Mouse (Mus musculus): ENCODE results near the gene Suco.

Gene Suco

DNA sequence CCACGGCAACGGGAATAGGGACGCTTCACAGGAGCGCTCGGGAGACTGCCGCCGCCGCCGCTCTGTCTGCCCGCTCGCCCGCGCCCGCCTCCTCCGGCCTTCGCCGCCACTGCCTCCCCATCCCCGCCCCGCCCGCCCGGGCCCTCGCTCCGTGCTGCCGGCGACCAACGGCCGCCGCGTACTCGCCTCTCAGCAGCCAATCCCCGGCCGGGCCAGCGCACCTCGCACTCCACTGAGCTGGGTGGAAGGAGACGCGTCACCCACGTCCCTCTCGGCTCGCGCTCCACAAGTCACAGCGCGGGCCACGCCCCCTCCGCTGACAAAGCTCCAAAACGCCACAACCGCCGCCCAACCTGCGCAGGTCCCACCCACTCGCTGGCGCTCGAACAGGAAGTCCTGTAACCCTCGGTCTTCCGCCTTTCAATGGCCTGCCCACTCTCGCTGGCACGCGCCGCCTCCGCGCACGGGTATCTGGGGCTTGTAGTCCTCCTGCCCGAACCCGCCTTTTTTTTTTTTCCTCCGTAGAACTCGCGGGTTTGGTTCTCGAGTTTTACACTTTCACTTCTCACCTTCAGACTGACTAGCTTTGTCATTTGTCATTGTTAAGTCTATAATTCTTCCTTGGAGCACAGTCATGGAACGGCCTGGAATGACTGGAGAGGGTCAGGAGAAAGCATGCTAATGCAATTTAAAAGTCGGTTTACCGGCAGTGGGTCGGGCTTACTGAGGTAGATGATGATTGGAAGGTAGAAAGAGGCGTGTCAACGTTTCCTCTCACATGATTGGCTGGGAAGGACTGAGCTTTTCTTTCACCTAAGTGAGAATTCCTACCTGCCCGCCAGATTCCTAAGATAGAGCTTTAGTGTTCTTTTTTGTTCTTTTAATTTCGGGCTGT lies at the start of gene Suco:
TSS of gene Suco (minus strand) at position 130 of the 895 bp plus-strand sequence.
- DNase-seq = peak; percentile 100

DNA sequence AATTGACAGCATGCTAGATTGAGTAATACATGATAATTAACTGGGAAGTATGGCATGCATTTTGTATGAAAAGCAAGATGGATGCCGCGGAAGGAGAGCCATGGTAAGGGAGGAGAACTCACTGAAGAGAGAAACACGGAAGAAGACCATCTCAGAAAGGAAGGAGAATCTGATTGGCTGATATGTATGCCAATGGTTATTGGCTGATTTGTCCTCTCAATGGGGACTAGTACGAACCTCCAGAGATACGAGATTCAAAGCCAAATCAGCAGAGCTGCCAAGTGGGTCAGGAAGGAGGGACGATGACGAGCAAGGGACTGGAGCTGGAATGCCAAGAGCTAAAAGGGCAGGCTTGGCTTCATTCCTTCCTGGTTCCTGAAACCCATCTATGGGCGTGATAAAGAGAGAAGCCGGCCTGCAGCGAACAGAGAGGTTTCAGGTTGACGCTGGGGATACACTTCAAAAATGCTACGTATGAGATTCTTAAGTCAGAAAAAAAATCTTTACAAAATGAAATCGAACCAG lies 48.9 kb upstream of the Suco start:
- DNase-seq = peak; percentile 36 to 59

- DNase-seq = no peak
Measured at GRCm38 (mm10) chr1:161924321-161924720, 47.8 kb upstream of the Suco start.

DNA sequence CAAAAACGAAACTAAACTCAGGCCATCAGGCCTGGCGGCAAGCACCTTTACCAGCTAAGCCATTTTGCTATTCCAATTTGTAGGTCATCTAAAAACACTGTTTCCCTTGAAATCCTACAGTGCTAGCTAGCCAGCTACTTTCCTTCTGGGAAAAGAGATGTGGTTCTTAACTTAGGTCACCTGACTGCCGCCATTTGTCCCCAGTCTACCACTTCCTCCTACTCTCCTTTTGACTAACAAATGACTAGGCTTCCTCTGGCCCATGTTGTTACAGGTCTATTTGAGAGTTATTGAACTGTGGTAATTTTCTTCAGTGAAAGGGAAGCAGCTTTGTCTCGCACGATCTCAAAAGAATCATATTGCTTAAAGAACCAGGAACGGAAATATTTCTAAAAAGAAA lies 45.4 kb upstream of the Suco start:
- no peak for DNase-seq

GRCm38 (mm10) chr1:161920475-161921454 lies 44.3 kb upstream of the Suco start:
- DNase-seq = no peak

DNA sequence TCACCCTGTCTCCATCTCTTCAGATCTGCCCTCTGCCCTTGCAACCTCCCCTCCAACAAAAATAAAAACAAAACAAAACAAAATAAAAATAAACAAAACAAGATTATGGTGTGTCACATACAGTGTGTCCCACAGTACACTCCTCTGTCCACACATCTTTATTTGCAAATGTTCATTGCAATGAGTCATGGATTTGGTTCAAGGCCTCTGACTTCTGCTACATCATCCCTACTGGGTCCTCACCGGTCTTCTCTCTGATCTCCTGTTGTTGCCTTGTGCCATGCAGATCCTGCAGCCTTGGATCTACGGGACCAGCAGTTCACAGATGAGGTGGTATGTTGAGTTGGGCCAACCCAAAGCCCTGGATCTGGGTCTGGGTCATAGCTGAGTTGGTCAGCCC lies 43.1 kb upstream of the Suco start:
- DNase-seq = no peak

DNA sequence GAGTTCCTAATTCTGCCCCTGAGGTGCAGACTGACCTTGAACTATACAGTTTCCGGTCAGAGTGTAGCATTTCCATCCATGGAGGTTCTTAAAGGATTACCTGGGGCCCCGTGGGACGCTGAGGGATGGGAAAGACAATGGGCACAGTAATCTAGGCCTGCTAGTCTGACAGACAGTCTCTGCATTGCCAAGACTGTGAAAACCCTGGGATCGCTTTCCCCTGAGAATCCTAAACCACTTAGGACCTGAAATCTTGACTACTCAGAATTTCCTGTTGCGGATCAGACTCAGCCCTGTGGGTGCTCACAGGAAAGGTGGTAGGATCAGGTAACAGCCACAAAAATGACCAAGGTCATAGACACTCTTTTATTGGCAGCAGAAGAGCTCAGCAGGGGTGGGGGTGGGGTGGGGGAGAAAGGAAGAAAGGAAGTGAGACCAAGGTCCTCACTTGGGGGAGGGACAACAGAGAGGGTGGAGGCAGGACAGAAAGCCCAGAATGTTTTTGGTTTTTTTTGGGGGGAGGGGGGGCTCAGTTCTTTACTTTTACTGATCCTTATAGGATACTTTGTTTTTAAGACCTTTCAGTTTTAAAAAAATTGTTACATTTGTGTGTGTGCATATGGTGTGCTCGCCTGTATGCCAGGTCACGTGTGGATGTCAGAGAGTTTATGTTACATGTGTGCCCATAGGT lies 42.3 kb upstream of the Suco start:
- no peak for DNase-seq

DNA sequence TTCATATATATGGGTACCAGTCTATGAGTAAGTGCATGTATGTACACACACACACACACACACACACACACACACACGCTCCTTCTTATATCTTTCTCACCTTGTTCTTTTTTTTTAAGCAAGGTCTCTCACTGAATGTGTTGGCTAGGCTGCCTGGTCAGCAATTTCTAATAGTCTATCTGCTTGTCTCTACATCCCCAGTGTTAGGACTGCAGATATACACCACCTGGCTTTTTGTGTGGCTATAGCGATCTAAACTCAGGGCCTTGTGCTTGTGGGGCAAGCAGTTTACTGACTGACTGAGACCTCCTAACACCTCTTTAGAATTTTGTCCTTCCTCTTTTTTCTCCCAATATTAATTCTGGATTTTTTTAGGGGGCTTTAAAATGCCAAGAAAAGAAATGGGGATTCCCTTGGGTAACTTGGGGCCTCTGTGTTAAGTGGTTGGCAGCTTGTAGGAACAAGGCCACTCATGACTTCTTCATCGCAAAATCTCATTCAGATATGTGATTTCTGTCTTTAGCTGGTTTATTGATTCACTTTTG lies 41.5 kb upstream of the Suco start:
- DNase-seq = no peak

DNA sequence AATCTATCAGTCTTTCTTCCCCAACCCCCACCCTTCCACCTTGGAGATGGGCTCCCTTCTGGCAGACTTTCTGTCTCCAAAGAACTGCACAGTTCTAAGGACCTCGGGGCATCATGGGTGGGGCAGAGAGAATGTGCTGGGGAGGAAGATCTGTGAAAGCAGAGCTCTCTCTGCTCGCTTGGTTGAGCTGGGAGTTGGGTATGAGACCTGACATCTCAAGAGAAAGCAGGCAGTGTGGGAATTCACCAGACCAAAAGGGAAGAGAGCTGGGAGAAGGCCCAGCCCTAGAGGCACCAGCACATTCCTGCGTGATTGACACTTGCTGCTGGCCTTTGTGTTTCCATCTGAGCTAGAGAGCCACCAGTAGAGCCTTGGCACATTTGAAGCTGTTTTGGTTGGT lies 39.6 kb upstream of the Suco start:
- no peak for DNase-seq

DNA sequence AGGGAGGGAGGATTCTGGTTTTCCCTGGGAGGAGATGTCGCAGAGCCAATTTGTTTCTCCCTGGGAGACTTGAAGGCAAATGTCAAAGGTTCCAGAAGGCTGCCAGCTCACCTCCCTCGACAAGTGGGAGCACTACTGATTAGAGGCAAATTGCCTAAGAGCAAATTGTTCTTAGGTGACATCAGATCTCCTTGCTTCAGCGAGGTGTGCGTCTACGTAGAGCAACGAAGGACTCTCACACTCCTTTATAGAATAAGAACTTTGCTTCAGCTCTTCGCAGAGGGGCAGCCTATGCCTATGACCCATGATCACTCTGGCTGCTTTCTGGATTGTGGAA lies 37.1 kb upstream of the Suco start:
- no peak for DNase-seq

DNA sequence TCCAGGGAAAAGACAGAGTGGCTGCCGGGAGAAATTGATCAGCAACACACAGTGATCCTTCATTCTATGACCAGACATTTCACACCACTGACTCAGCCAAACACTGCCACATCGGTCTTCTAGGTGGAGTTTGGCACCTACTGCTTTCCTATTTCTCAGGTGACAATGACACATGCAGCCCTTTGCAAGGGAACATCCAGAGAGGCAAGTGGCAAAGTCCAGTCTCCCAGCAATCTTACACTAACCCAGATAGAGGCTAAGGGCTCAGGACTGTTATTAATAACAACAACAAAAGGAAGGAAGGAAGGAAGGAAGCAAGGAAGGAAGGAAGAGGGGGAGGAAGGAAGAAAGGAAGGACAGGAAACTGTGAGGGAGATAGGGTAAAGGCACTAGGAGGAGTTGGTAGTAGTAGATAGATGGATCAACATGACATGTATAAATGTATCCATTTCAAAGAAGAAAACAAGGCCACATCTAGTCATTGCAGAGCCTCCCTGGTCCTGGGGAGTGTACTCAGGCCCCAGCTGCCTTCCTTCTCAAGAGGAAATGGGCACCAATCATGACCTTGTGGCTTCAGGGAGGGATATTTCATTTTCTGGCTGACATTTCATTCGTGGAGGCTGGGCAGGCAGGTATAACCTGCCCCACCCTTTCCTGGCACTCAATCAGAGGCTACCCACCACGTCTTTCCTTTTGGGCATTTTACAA lies 36.6 kb upstream of the Suco start:
- DNase-seq = no peak

DNA sequence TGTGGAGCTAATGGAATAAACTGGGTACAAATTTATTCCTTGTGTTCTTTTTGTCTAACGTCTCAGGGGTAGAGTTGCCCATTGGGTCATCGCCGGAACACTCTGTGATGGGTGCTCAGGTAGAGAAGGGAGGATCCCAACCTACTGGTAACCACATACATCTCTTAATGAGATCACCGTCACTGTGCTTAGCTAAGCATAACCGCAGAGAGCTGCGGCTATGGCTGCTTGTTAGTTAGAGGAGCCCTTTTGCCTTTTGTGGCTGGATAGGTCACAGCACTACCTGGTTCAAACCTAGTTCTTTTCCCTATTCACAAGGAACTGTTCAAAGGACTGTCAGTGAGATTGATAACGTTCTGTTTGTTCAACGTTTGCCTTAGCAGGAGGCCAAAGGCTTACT lies 32.6 kb upstream of the Suco start:
- DNase-seq = no peak

DNA sequence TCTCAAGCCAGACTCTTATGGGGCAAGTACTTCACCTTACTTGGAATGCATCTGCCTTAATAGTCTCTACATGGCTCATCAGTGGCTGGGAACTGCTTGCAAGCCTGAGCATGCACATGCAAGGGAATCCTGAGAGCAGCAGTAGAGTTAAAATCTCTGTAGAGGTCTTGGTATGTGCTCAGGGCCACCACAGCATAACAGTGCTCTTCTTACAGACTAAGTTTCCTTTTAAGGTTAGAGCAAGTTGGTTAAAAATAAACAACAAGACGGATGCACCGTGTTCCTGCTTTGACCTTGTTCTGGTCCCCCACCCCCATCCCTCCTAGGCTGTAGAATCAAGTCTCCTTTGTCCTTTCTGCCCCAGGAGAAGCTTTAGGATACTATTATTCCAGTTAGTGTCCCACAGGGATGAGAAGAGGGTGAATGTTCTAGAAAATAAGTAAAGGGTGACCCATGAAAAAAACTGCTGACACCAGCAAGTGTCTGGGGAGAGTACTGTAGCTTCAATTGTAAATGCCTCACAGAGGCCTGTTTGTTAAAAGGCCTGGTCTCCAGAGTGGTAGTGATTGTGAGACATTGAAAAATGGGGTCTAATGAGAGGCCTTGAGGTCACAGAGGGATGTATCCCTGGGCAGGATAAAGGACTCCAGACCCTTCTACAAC lies 31.4 kb upstream of the Suco start:
- no peak for DNase-seq

DNA sequence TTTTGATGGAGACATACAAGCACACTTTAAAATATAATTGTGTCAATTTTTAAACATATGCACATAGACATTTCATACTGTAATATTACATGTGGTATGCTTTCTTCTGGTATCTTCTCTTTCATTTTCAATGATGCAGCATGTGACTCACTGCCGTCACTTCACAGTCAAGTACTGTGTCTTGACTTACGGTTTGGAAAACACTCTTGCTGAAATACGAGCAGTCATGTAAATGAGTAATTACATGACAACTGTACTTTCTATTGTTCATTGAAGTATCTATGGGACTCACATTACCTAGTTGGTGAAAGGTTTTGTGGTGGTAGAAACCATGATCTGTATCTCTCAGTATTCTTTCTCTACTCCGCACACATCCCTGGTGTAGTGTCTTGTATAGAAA lies 30.6 kb upstream of the Suco start:
- no peak for DNase-seq

- DNase-seq = no peak
Measured at GRCm38 (mm10) chr1:161902692-161903452, 26.4 kb upstream of the Suco start.

GRCm38 (mm10) chr1:161900129-161900528 lies 23.6 kb upstream of the Suco start:
- no peak for DNase-seq

GRCm38 (mm10) chr1:161897235-161897634 lies 20.8 kb upstream of the Suco start:
- no peak for DNase-seq

DNA sequence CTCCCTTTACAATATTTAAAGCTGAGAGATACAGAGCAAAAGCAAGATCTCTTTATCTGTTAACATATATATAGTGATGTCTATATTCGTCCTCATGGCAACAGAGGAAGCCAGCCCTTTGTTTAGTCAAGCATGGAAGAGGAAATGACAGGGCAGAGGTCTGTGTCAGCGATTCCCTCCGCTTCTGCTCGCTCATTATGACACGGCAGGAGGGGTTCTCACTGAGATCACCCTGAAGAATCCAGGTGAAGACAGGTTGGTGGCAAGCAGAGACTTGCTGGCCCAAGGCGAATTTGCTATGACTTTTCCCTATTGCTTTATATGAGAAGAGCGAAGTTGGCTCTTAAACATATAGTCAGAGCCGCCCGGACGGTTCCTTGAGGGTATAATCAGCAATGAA lies 19.6 kb upstream of the Suco start:
- no peak for DNase-seq

- DNase-seq = no peak
Measured at GRCm38 (mm10) chr1:161895014-161895413, 18.5 kb upstream of the Suco start.

GRCm38 (mm10) chr1:161894553-161894952 lies 18.1 kb upstream of the Suco start:
- no peak for DNase-seq

DNA sequence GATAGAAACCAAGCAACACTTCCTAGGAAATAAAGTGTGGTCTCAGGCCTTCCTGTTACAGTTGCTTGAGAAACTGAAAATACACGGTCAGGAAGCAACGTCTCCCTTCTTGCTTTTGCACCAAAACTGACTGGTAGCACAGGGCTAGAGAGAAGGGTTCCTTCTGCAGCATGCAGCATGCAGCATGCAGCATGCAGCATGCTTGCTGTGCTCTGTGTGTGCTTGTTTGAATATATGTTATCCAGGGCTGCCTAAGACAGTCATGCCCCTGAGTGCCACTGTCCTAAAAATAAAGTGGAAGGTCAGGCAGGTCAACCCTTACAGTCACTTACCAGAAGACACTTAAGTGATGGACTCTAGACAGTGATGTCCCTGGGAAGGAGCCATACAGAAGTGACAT lies 17.6 kb upstream of the Suco start:
- DNase-seq = no peak

Measured in cerebellum, adult 18-20 months (tissue).